In the genomic region with DNA sequence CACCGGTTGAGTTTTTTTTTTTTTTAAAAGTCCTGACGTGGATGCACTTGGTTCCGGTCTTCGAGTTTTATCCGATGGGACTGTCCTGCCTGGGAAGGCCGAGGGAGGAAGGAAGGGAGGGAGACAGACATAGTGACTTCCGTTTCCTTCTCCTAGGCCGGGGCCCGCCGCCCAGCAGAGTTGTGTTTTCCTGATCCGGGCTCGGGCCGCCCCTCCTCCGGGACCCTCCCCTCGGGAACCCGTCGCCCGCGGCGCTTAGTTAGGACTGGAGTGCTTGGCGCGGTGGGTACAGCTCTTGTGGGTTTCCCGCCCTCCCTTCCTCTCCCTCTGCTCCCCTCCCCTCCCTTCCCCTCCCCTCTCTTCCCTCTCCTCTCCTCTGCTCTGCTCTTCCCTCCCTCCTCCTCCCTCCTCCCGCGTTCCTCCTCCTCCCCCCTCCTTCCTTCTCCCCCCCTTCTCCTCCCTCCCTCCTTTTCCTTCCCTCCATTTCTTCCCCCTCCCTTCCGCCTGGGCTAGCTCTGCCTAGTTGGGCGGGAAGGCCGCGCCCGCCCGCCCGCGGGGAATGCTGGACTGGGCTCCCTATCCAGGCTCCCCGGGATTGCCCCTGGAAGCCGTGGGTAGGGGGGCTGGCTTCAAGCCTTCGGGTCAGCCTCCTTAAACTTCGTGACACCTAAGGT, we compare ENCODE assay signal across 8 mouse cellular contexts. TPM values are rescaled to one million over a fixed set of nuclear protein-coding genes. Genes with fewer than 3 reads are reported as not detected.
DNase-seq lines count a peak whose midpoint lies in the region; ATAC-seq and TF ChIP-seq lines count a peak whose summit lies in the region.

No protein-coding gene starts in this region.

- 24% methylated on average over 36 of the region's 37 CpGs for WGBS in lung, embryonic 15.5 days
- 11% methylated on average over 30 of the region's 37 CpGs for WGBS in olfactory bulb, adult 2 months
- 2% methylated on average over 33 of the region's 37 CpGs for WGBS in thymus, adult 2 months

- H3K9me3 ChIP-seq in lung, embryonic 15.5 days: no peaks in the 10 kb centered on the region

- peak overlapping the region; percentile 96 for H3K27ac ChIP-seq in lung, embryonic 15.5 days
- peak overlapping the region; percentile 90 for H3K27ac ChIP-seq in olfactory bulb, adult 2 months (ENCODE audit: insufficient read depth, low read depth, low read length)
- peak overlapping the region; percentile 87 for H3K27ac ChIP-seq in thymus, adult 2 months (ENCODE audit: control insufficient read depth, insufficient read depth, low read length)

- no peak for TF ChIP-seq POLR2A in olfactory bulb, adult 2 months (IDR thresholded peaks at IDR 0.05; ENCODE audit: insufficient read depth, low read depth, low read length)
- TF ChIP-seq POLR2A in thymus, adult 2 months (IDR thresholded peaks at IDR 0.05; ENCODE audit: control insufficient read depth, extremely low read depth, insufficient read depth, low read length, poor library complexity): no peak

- peaks cover 7% of the 10 kb centered on the region for H3K4me1 ChIP-seq in lung, embryonic 15.5 days
- peaks cover 3% of the 10 kb centered on the region; the same call in 1 of the 2 replicates for H3K4me1 ChIP-seq in olfactory bulb, adult 2 months (ENCODE audit: control insufficient read depth, insufficient read depth, low read length)
- H3K4me1 ChIP-seq in thymus, adult 2 months (replicated peaks; ENCODE audit: control insufficient read depth, insufficient read depth, low read length): peaks cover 2% of the 10 kb centered on the region; the same call in 1 of the 2 replicates

- ATAC-seq in hematopoietic stem cell, adult 5-6 weeks (replicated peaks in 1 of 2; ENCODE audit: insufficient read depth in 1 of 2, low FRiP score in 2 of 2, low TSS enrichment in 1 of 2, low read depth in 1 of 2, poor library complexity in 2 of 2, severe bottlenecking in 2 of 2): peak; percentile 72 to 74
- peak; percentile 94 for ATAC-seq in lung, embryonic 15.5 days (ENCODE audit: borderline replicate concordance, extremely low read depth, low FRiP score, low TSS enrichment)

- H3K9ac ChIP-seq in lung, embryonic 15.5 days: peak overlapping the region; percentile 49

- peak overlapping the region; percentile 47 for H3K4me2 ChIP-seq in lung, embryonic 15.5 days

- peak overlapping the region; percentile 43 for H3K4me3 ChIP-seq in lung, embryonic 15.5 days
- peak overlapping the region; percentile 72 for H3K4me3 ChIP-seq in olfactory bulb, adult 2 months (ENCODE audit: insufficient read depth, low read depth, low read length)
- H3K4me3 ChIP-seq in thymus, adult 2 months (ENCODE audit: control insufficient read depth, insufficient read depth, low read length): peak overlapping the region; percentile 96

- H3K36me3 ChIP-seq in lung, embryonic 15.5 days: no peaks in the 10 kb centered on the region
- H3K36me3 ChIP-seq in thymus, adult 2 months (ENCODE audit: control insufficient read depth, insufficient read depth, low read length): no peaks in the 10 kb centered on the region

- H3K27me3 ChIP-seq in lung, embryonic 15.5 days: no peaks in the 10 kb centered on the region
- H3K27me3 ChIP-seq in thymus, adult 2 months (ENCODE audit: control insufficient read depth, insufficient read depth, low read length): no peaks in the 10 kb centered on the region

- TF ChIP-seq CTCF in olfactory bulb, adult 2 months (IDR thresholded peaks at IDR 0.05; ENCODE audit: insufficient read depth, low read depth, low read length): no peak
- no peak for TF ChIP-seq CTCF in thymus, adult 2 months (IDR thresholded peaks at IDR 0.05; ENCODE audit: borderline replicate concordance, control insufficient read depth, extremely low read depth, insufficient read depth, low read length, poor library complexity)

- DNase-seq in MN1 (ENCODE audit: low spot score): peak; percentile 76
- peak; percentile 72 for DNase-seq in cerebellum, adult 8-10 months
- peak; percentile 83 for DNase-seq in forelimb bud, embryonic 11.5 days (ENCODE audit: low read depth, low spot score)
- peak; percentile 21 for DNase-seq in layer of hippocampus, adult 9-10 months (ENCODE audit: low spot score)
- peak; percentile 57 for DNase-seq in thymus, adult 2 months

RNA-seq across cellular contexts. Expression of a gene that starts 8.9 kb away (rescaled TPM):
- 52.9 and 56.0 TPM in 2 replicates for total RNA-seq in hematopoietic stem cell, adult 5-6 weeks (2017)
- 14.8 and 16.5 TPM in 2 replicates for polyA plus RNA-seq in lung, embryonic 15.5 days (2015; fragmentation: Nextera tagmentation; extraction: Ambion mirVana)
- 56.1 TPM in 1 of 2 replicates, not detected in the other for polyA plus RNA-seq in olfactory bulb, adult 2 months (2012; ENCODE audit: insufficient read depth, insufficient read length, low replicate concordance, missing spikeins)
- polyA plus RNA-seq in thymus, adult 2 months (2012; rRNA removed): 9.5 and 11.3 TPM in 2 replicates

Comparison
In these comparisons a context has a peak if more than half of its experiments do, and no peak if none do; other contexts are left out.
1. Peak in every context shown above with its lines: DNase-seq, ATAC-seq, H3K4me3 ChIP-seq and H3K27ac ChIP-seq.
2. DNase-seq: peak in every context shown above with its lines; median percentile 83 in forelimb bud, embryonic 11.5 days; 76 in MN1; 72 in cerebellum, adult 8-10 months; 57 in thymus, adult 2 months; 21 in layer of hippocampus, adult 9-10 months.
3. H3K4me3 ChIP-seq: peak in every context shown above with its lines; median percentile 96 in thymus, adult 2 months; 72 in olfactory bulb, adult 2 months; 43 in lung, embryonic 15.5 days.